ENCODE assay signal across 9 mouse cellular contexts in the genomic region with DNA sequence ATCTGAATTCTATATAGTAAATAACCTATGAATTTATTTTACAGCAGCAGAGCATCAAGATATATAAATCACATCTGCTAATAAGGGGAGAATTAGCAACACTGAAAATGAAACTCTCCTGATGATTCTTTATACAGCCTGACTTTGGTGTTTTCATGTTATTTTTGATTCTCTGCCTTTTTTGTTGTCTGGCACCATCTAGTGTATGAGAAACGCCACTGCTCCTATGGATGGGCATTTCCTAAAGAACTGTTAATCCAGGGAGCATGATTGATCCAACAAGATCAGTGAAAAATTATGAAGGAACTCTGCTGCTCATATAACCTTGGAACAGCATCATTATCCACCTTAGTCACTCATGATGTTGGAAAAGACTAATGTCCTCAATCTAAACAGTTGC. TPM values are rescaled to one million over a fixed set of nuclear protein-coding genes. Genes with fewer than 3 reads are reported as not detected.
DNase-seq lines count a peak whose midpoint lies in the region; ATAC-seq and TF ChIP-seq lines count a peak whose summit lies in the region.
"Had no signal": no experiment of that assay in that cellular context is flagged by ENCODE, and none has a peak within 500 bp of the region (broad histone marks: within the 10 kb centered on the region; RNA-seq: fewer than 3 reads in every experiment).

No protein-coding gene starts in this region.

- no peaks in the 10 kb centered on the region for H3K36me3 ChIP-seq in heart, postnatal 0 days (replicated peaks; ENCODE audit: control insufficient read depth, insufficient read depth, low read length)
- no peaks in the 10 kb centered on the region for H3K36me3 ChIP-seq in neural tube, embryonic 15.5 days
- H3K36me3 ChIP-seq: hindbrain, embryonic 15.5 days had no signal

- no peak overlapping the region for H3K9ac ChIP-seq in heart, postnatal 0 days (replicated peaks; ENCODE audit: low read depth, low read length)
- no peak overlapping the region for H3K9ac ChIP-seq in neural tube, embryonic 15.5 days (replicated peaks)
- H3K9ac ChIP-seq: hindbrain, embryonic 15.5 days had no signal

- no peak overlapping the region for H3K4me2 ChIP-seq in heart, postnatal 0 days (ENCODE audit: low read depth, low read length)
- no peak overlapping the region for H3K4me2 ChIP-seq in neural tube, embryonic 15.5 days
- H3K4me2 ChIP-seq: hindbrain, embryonic 15.5 days had no signal

- peak in 1 of 2 experiments; percentile 12 for DNase-seq in cerebellum, adult 2 months
- no peak for DNase-seq in cerebellum, adult 11 months
- DNase-seq in 3T3-L1 (ENCODE audit: low read depth, low spot score): peak; percentile 80
- DNase-seq in adrenal gland, postnatal 36 days: peak; percentile 8 to 41
- peak; percentile 22 for DNase-seq in heart, postnatal 0 days (ENCODE audit: low spot score)
- peak; percentile 61 for DNase-seq in layer of hippocampus, adult 9-10 months (ENCODE audit: low spot score)
- no peak for DNase-seq in spleen, postnatal 14 days (ENCODE audit: low spot score in 2 of 2)

- WGBS in cerebellum, adult 2 months: 2% methylated on average over 1 of the region's 1 CpGs
- 0% methylated on average over 1 of the region's 1 CpGs for WGBS in heart, postnatal 0 days
- 0% methylated on average over 1 of the region's 1 CpGs for WGBS in neural tube, embryonic 15.5 days

- no peak for ATAC-seq in heart, postnatal 0 days (ENCODE audit: insufficient read depth, low read depth)
- peak; percentile 57 for ATAC-seq in neural tube, embryonic 15.5 days (ENCODE audit: low FRiP score)

- no peaks in the 10 kb centered on the region for H3K9me3 ChIP-seq in heart, postnatal 0 days (replicated peaks; ENCODE audit: control insufficient read depth, low read length)
- no peaks in the 10 kb centered on the region for H3K9me3 ChIP-seq in neural tube, embryonic 15.5 days (replicated peaks)
- H3K9me3 ChIP-seq: hindbrain, embryonic 15.5 days had no signal

- peak; percentile 32; the same call in 1 of the 2 replicates for TF ChIP-seq CTCF in cerebellum, adult 2 months (IDR thresholded peaks at IDR 0.05; ENCODE audit: borderline replicate concordance, insufficient read depth, low read depth, low read length)
- TF ChIP-seq CTCF in heart, postnatal 0 days (IDR thresholded peaks at IDR 0.05; ENCODE audit: low read depth): peak; percentile 84

- no peaks in the 10 kb centered on the region for H3K4me1 ChIP-seq in cerebellum, adult 2 months (ENCODE audit: control insufficient read depth, insufficient read depth, low read length)
- no peaks in the 10 kb centered on the region for H3K4me1 ChIP-seq in heart, postnatal 0 days (ENCODE audit: control insufficient read depth, insufficient read depth)
- H3K4me1 ChIP-seq in neural tube, embryonic 15.5 days: no peaks in the 10 kb centered on the region
- H3K4me1 ChIP-seq: hindbrain, embryonic 15.5 days had no signal

- no peaks in the 10 kb centered on the region for H3K27me3 ChIP-seq in cerebellum, adult 2 months (ENCODE audit: control insufficient read depth, insufficient read depth, low read length)
- no peaks in the 10 kb centered on the region for H3K27me3 ChIP-seq in heart, postnatal 0 days (ENCODE audit: control insufficient read depth, insufficient read depth, low read length)
- no peaks in the 10 kb centered on the region for H3K27me3 ChIP-seq in neural tube, embryonic 15.5 days (replicated peaks)
- H3K27me3 ChIP-seq: hindbrain, embryonic 15.5 days had no signal

- no peak overlapping the region for H3K4me3 ChIP-seq in cerebellum, adult 2 months (replicated peaks; ENCODE audit: insufficient read depth, low read depth, low read length)
- H3K4me3 ChIP-seq in heart, postnatal 0 days (ENCODE audit: low read depth, low read length): no peak overlapping the region
- no peak overlapping the region for H3K4me3 ChIP-seq in neural tube, embryonic 15.5 days (replicated peaks)
- H3K4me3 ChIP-seq: hindbrain, embryonic 15.5 days had no signal

- no peak overlapping the region for H3K27ac ChIP-seq in cerebellum, adult 2 months (ENCODE audit: insufficient read depth, low read length)
- no peak overlapping the region for H3K27ac ChIP-seq in heart, postnatal 0 days (ENCODE audit: low read depth)
- no peak overlapping the region for H3K27ac ChIP-seq in neural tube, embryonic 15.5 days (replicated peaks)
- H3K27ac ChIP-seq: hindbrain, embryonic 15.5 days had no signal

- no peak for TF ChIP-seq EP300 in heart, postnatal 0 days (IDR thresholded peaks at IDR 0.05; ENCODE audit: low read depth)

- no peak for TF ChIP-seq POLR2A in cerebellum, adult 2 months (IDR thresholded peaks at IDR 0.05; ENCODE audit: borderline replicate concordance, insufficient read depth, low read length)

RNA-seq across cellular contexts. Expression of a gene that starts 59.3 kb away (rescaled TPM):
- 113 and 133 TPM in 2 replicates for polyA plus RNA-seq in cerebellum, adult 2 months (2012; rRNA removed)
- 10 to 100 TPM; 13.3 to 23.7 TPM for total RNA-seq in adrenal gland, postnatal 36 days (2021)
- total RNA-seq in heart, postnatal 0 days (2014; rRNA removed; ENCODE audit: low replicate concordance): 120 and 130 TPM in 2 replicates
- polyA plus RNA-seq in heart, postnatal 0 days (2015; fragmentation: Nextera tagmentation; extraction: Ambion mirVana): 35.2 and 44.4 TPM in 2 replicates
- 29.2 and 38.0 TPM in 2 replicates for polyA plus RNA-seq in neural tube, embryonic 15.5 days (2015; fragmentation: Nextera tagmentation; extraction: Ambion mirVana)

Comparison
In these comparisons a context has a peak if more than half of its experiments do, and no peak if none do; other contexts are left out.
1. DNase-seq: peak in 3T3-L1 (single experiment), adrenal gland, postnatal 36 days (2 of 2), heart, postnatal 0 days (single experiment) and layer of hippocampus, adult 9-10 months (single experiment); none in cerebellum, adult 11 months (single experiment) and spleen, postnatal 14 days (0 of 2).